Mouse (Mus musculus) testis, postnatal 10 days (tissue): ENCODE measurements around the gene Slc1a7.

Experiments used
- DNase-seq: peaks from one replicate; pipeline ENCODE4 v3.0.0; 2021; ENCODE audit warnings: low spot score

Gene Slc1a7

GRCm38 (mm10) chr4:108055873-108056272 lies 87.7 kb downstream of the Slc1a7 start:
- DNase-seq = no peak

DNA sequence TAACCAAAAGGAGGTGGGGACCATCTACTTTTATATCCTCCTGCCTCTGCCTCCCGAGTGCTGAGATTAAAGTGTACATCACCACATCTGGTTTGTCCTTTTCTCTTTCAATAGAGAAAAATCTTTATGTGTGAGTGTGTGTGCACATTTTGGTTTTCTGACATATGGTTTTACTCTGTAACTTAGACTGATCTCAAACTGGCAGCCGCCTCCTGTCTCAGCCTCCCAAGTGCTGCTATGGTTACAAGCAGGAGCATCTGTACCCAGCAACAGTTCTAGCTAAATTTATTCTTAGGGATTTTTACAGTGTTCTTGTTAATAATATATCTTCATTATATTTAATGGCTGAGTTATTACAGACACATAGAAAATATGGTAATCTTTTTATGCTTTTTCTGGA lies 89.1 kb downstream of the Slc1a7 start:
- DNase-seq = no peak

DNA sequence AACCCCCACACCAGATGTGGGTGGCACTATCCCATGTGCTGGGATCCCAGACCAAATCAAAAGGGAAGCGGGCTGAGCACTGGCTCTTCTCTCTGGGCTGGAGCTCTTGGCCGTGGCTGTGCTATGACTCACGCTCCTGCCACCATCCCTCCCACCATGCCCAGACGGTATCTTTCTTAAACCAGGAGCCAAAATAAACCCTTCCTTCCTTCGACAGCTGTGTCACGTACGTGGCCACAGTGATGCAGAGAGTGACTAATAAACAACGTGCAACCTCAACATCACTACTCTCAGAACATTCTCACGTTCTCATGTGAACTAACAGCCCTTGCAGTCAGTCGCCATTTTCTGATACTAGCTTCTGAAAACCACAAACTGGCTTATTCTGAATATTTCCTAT lies 90.0 kb downstream of the Slc1a7 start:
- no peak for DNase-seq

GRCm38 (mm10) chr4:108059601-108060379 lies 91.7 kb downstream of the Slc1a7 start:
- no peak for DNase-seq

- DNase-seq = no peak
These were observed 92.6 kb downstream of the Slc1a7 start for GRCm38 (mm10) chr4:108060774-108061173.

GRCm38 (mm10) chr4:108062524-108062923 lies 94.4 kb downstream of the Slc1a7 start:
- no peak for DNase-seq
